Mouse (Mus musculus) ES-E14 (cell line): ENCODE measurements around the gene Wfdc15b.

Experiments
- CHD2 ChIP-seq: IDR thresholded peaks from 2 replicates; pipeline ENCODE4 v1.6.1; 2014; ENCODE audit warnings: mild to moderate bottlenecking, low read depth, low read length, inconsistent platforms
- HCFC1 ChIP-seq: IDR thresholded peaks from 2 replicates; pipeline ENCODE4 v1.6.1; 2012; ENCODE audit warnings: low read length, inconsistent platforms, borderline replicate concordance; ENCODE audit not compliant: insufficient read depth
- MAFK ChIP-seq: IDR thresholded peaks from 2 replicates; pipeline ENCODE4 v1.6.1; 2014; ENCODE audit warnings: mild to moderate bottlenecking, low read depth, low read length, inconsistent platforms; ENCODE audit not compliant: insufficient read depth
- ZC3H11A ChIP-seq: IDR thresholded peaks from 2 replicates; pipeline ENCODE4 v1.6.1; 2012; ENCODE audit warnings: low read depth, mild to moderate bottlenecking, inconsistent platforms, low read length, borderline replicate concordance
- ZNF384 ChIP-seq: IDR thresholded peaks from 2 replicates; pipeline ENCODE4 v1.6.1; 2012; ENCODE audit warnings: low read depth, low read length, inconsistent platforms

DNA sequence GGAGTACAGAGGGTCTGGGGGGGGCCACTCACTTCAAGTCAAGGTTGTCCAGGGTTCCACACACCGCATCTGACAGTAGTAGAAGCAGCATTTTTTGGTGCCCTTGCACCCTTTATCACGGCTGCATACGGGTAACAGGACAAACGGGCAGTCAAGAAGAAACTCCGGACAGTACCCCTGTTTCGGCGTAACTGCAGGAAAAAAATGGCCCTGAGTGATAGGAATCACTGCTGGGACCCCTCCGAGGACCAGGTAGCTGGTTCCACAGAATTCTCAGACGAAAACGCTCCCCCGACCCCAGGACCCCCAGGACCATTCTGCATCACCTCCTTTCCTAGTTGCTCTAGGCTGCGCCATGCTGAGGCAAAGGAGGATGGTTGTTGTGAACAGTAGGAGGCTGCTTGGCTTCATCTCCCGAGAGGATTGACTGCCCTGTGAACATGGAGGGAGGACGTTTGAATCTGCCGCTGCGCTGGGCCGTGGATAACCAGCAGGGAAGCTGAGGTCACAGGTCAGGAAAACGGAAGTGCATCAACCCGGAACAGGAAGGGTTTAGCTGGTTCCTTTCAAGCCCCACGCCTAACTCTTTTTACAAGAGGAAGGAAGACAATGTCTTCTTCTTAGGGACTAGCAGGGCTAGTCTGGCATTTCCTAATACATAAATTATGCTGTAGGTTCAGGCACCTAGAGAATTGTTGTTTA, 21.7 kb downstream of the Wfdc15b start, which contains the start of gene Wfdc15a:
- TF ChIP-seq MAFK (no peak), ZNF384 (no peak), CHD2 (no peak), ZC3H11A (no peak), HCFC1 (no peak)
